Mouse (Mus musculus) heart, embryonic 15.5 days (tissue): Measurements from ENCODE around the gene Mum1. TPM values are rescaled to one million over a fixed set of nuclear protein-coding genes. Genes with fewer than 3 reads are reported as not detected.
A peak's percentile ranks its signal among the peaks of the same experiment; 100 is the strongest.

Experiments
- ATAC-seq: fragments of 200-750 bp; cut with Nextera tagmentation; replicated peaks from 2 replicates; pipeline ENCODE4 v1.8.0; 2017; ENCODE audit warnings: low read depth, moderate TSS enrichment; ENCODE audit not compliant: insufficient number of reproducible peaks, insufficient read depth, low FRiP score
- H3K27ac ChIP-seq: fragments of 300-500 bp; sonication (generic); 2 replicates; pipeline ENCODE4 v1.5.1; 2015; ENCODE audit warnings: mild to moderate bottlenecking, inconsistent platforms
- H3K27me3 ChIP-seq: fragments of 300-500 bp; sonication (generic); 2 replicates; pipeline ENCODE4 v1.6.1; 2015; ENCODE audit warnings: inconsistent platforms
- H3K36me3 ChIP-seq: fragments of 300-500 bp; sonication (generic); 2 replicates; pipeline ENCODE4 v1.6.1; 2015; ENCODE audit warnings: mild to moderate bottlenecking, inconsistent platforms
- H3K4me1 ChIP-seq: fragments of 300-500 bp; sonication (generic); replicated peaks from 2 replicates; pipeline ENCODE4 v1.6.1; 2015; ENCODE audit warnings: inconsistent platforms
- H3K4me2 ChIP-seq: fragments of 300-500 bp; sonication (generic); 2 replicates; pipeline ENCODE4 v1.6.1; 2015; ENCODE audit warnings: inconsistent platforms, mild to moderate bottlenecking, moderate library complexity
- H3K4me3 ChIP-seq: fragments of 300-500 bp; sonication (generic); 2 replicates; pipeline ENCODE4 v1.5.1; 2015; ENCODE audit warnings: mild to moderate bottlenecking, inconsistent platforms
- H3K9ac ChIP-seq: fragments of 300-500 bp; sonication (generic); 2 replicates; pipeline ENCODE4 v1.6.1; 2015; ENCODE audit warnings: mild to moderate bottlenecking, inconsistent platforms
- H3K9me3 ChIP-seq: fragments of 300-500 bp; sonication (generic); replicated peaks from 2 replicates; pipeline ENCODE4 v1.6.1; 2016; ENCODE audit warnings: inconsistent platforms
- WGBS: fragments of 180-500 bp; shearing (Covaris S2); methylation state at CpG from one replicate; pipeline ENCODE4 v1.1.7; 2015; ENCODE audit warnings: mixed read lengths; 5-methylcytosine and 5-hydroxymethylcytosine counted together
- polyA plus RNA-seq: library from polyadenylated mRNA; unstranded; fragments of >200 nt; fragmentation: Nextera tagmentation; extraction: Ambion mirVana; gene quantifications from 2 replicates; pipeline ENCODE4 v1.2.1, GENCODE M21; 2015

The Mum1 gene
- polyA plus RNA-seq, 1 experiment from 2014 or later: 32.7 TPM

- Histone ChIP-seq H3K27me3 (no peaks in the 10 kb centered on the region), H3K27ac (peak overlapping the region; percentile 99), H3K4me3 (peak overlapping the region; percentile 72), H3K9ac (peak overlapping the region; percentile 77), H3K36me3 (peaks cover 24% of the 10 kb centered on the region), H3K4me2 (peak overlapping the region; percentile 99), H3K4me1 (peaks cover 54% of the 10 kb centered on the region), H3K9me3 (no peaks in the 10 kb centered on the region)
- peak; percentile 63 for ATAC-seq
- WGBS: under 1% methylated on average over 14 of the region's 14 CpGs
Measured at GRCm38 (mm10) chr10:80261585-80261968, 35.3 kb downstream of the Mum1 start.

GRCm38 (mm10) chr10:80262169-80262568, 35.9 kb downstream of the Mum1 start:
- peaks cover 60% of the 10 kb centered on the region for H3K4me1 ChIP-seq
- peaks cover 19% of the 10 kb centered on the region for H3K36me3 ChIP-seq
- H3K4me2 ChIP-seq: peak overlapping the region; percentile 99
- 70% methylated on average over 12 of the region's 12 CpGs for WGBS
- no peaks in the 10 kb centered on the region for H3K27me3 ChIP-seq
- peak overlapping the region; percentile 37; the same call in 1 of the 2 replicates for H3K9ac ChIP-seq
- peak overlapping the region; percentile 99 for H3K27ac ChIP-seq
- H3K4me3 ChIP-seq: peak overlapping the region; percentile 72
- no peak for ATAC-seq
- no peaks in the 10 kb centered on the region for H3K9me3 ChIP-seq

- Histone ChIP-seq H3K4me1 (peaks cover 67% of the 10 kb centered on the region), H3K36me3 (peaks cover 18% of the 10 kb centered on the region), H3K4me3 (no peak overlapping the region), H3K4me2 (no peak overlapping the region), H3K9me3 (no peaks in the 10 kb centered on the region), H3K27me3 (no peaks in the 10 kb centered on the region), H3K27ac (0 out of 2 replicates have a peak overlapping the region, but pooled peaks have one; percentile 99), H3K9ac (no peak overlapping the region)
- ATAC-seq: no peak
- 87% methylated on average over 10 of the region's 10 CpGs for WGBS
Measured at GRCm38 (mm10) chr10:80262776-80263365, 36.6 kb downstream of the Mum1 start.

- H3K36me3 ChIP-seq: 0 out of 2 replicates have a peak, but pooled peaks cover 4% of the 10 kb centered on the region
- 1% methylated on average over 79 of the region's 81 CpGs for WGBS
- H3K4me2 ChIP-seq: peak overlapping the region; percentile 84
- ATAC-seq: peak; percentile 61
- H3K4me3 ChIP-seq: peak overlapping the region; percentile 99
- H3K4me1 ChIP-seq: peaks cover 69% of the 10 kb centered on the region
- H3K27me3 ChIP-seq: no peaks in the 10 kb centered on the region
- no peaks in the 10 kb centered on the region for H3K9me3 ChIP-seq
- peak overlapping the region; percentile 93 for H3K27ac ChIP-seq
- H3K9ac ChIP-seq: peak overlapping the region; percentile 100
Measured at GRCm38 (mm10) chr10:80264341-80265148, 38.3 kb downstream of the Mum1 start.

- no peak for ATAC-seq
- H3K4me1 ChIP-seq: peaks cover 67% of the 10 kb centered on the region
- 0% methylated on average over 18 of the region's 18 CpGs for WGBS
- peak overlapping the region; percentile 100 for H3K9ac ChIP-seq
- no peaks in the 10 kb centered on the region for H3K9me3 ChIP-seq
- 0 out of 2 replicates have a peak, but pooled peaks cover 4% of the 10 kb centered on the region for H3K36me3 ChIP-seq
- no peaks in the 10 kb centered on the region for H3K27me3 ChIP-seq
- H3K4me2 ChIP-seq: peak overlapping the region; percentile 84
- H3K27ac ChIP-seq: peak overlapping the region; percentile 93
- peak overlapping the region; percentile 99 for H3K4me3 ChIP-seq
Measured at GRCm38 (mm10) chr10:80265149-80265486, 38.9 kb downstream of the Mum1 start.

GRCm38 (mm10) chr10:80270099-80270498, 43.9 kb downstream of the Mum1 start:
- Histone ChIP-seq H3K9ac (peak overlapping the region; percentile 31; the same call in 1 of the 2 replicates), H3K4me2 (no peak overlapping the region; the same call in 1 of the 2 replicates), H3K27ac (peak overlapping the region; percentile 8; the same call in 1 of the 2 replicates)

GRCm38 (mm10) chr10:80270734-80271181, 44.5 kb downstream of the Mum1 start:
- H3K4me2 ChIP-seq: no peak overlapping the region; the same call in 1 of the 2 replicates
- H3K4me1 ChIP-seq: peaks cover 75% of the 10 kb centered on the region
- 52% methylated on average over 6 of the region's 6 CpGs for WGBS
- H3K36me3 ChIP-seq: peaks cover 24% of the 10 kb centered on the region
- no peak for ATAC-seq
- H3K4me3 ChIP-seq: no peak overlapping the region
- no peaks in the 10 kb centered on the region for H3K9me3 ChIP-seq
- no peaks in the 10 kb centered on the region for H3K27me3 ChIP-seq
- peak overlapping the region; percentile 8; the same call in 1 of the 2 replicates for H3K27ac ChIP-seq
- H3K9ac ChIP-seq: 0 out of 2 replicates have a peak overlapping the region, but pooled peaks have one; percentile 31

More at GRCm38 (mm10) chr10:80270099-80270498, 43.9 kb downstream of the Mum1 start:
- Histone ChIP-seq H3K9me3 (no peaks in the 10 kb centered on the region), H3K4me3 (no peak overlapping the region), H3K4me1 (peaks cover 78% of the 10 kb centered on the region), H3K27me3 (no peaks in the 10 kb centered on the region), H3K36me3 (peaks cover 20% of the 10 kb centered on the region)
- 79% methylated on average over 2 of the region's 2 CpGs for WGBS
- ATAC-seq: no peak

GRCm38 (mm10) chr10:80271186-80271843, 45.1 kb downstream of the Mum1 start:
- WGBS: 71% methylated on average over 5 of the region's 5 CpGs
- Histone ChIP-seq H3K4me1 (peaks cover 70% of the 10 kb centered on the region), H3K27ac (no peak overlapping the region), H3K4me3 (no peak overlapping the region), H3K4me2 (no peak overlapping the region), H3K27me3 (no peaks in the 10 kb centered on the region), H3K9me3 (no peaks in the 10 kb centered on the region), H3K36me3 (peaks cover 30% of the 10 kb centered on the region), H3K9ac (peak overlapping the region; percentile 18; the same call in 1 of the 2 replicates)
- ATAC-seq: no peak

GRCm38 (mm10) chr10:80271870-80272585, 45.8 kb downstream of the Mum1 start:
- no peak overlapping the region for H3K4me3 ChIP-seq
- peaks cover 63% of the 10 kb centered on the region for H3K4me1 ChIP-seq
- H3K36me3 ChIP-seq: peaks cover 36% of the 10 kb centered on the region
- no peak for ATAC-seq
- no peaks in the 10 kb centered on the region for H3K9me3 ChIP-seq
- H3K27ac ChIP-seq: no peak overlapping the region
- H3K9ac ChIP-seq: no peak overlapping the region; the same call in 1 of the 2 replicates
- 88% methylated on average over 8 of the region's 8 CpGs for WGBS
- no peak overlapping the region for H3K4me2 ChIP-seq
- H3K27me3 ChIP-seq: no peaks in the 10 kb centered on the region

- H3K4me3 ChIP-seq: no peak overlapping the region
- no peak overlapping the region for H3K27ac ChIP-seq
- H3K9ac ChIP-seq: no peak overlapping the region
- H3K4me2 ChIP-seq: no peak overlapping the region
- H3K27me3 ChIP-seq: no peaks in the 10 kb centered on the region
- H3K4me1 ChIP-seq: peaks cover 44% of the 10 kb centered on the region
- 0 out of 2 replicates have a peak, but pooled peaks have one; percentile 7 for ATAC-seq
- WGBS: 71% methylated on average over 3 of the region's 3 CpGs
- peaks cover 50% of the 10 kb centered on the region for H3K36me3 ChIP-seq
- no peaks in the 10 kb centered on the region for H3K9me3 ChIP-seq
Measured at GRCm38 (mm10) chr10:80273847-80274246, 47.6 kb downstream of the Mum1 start.
